Mouse (Mus musculus) kidney, embryonic 15.5 days (tissue): ENCODE measurements around the gene Timm8a2. TPM values are rescaled to one million over a fixed set of nuclear protein-coding genes. Genes with fewer than 3 reads are reported as not detected.
A peak's percentile ranks its signal among the peaks of the same experiment; 100 is the strongest.

Experiments used
- ATAC-seq: fragments of 200-750 bp; cut with Nextera tagmentation; replicated peaks from 2 replicates; pipeline ENCODE4 v1.8.0; 2017; ENCODE audit warnings: moderate TSS enrichment; ENCODE audit not compliant: low FRiP score
- H3K27ac ChIP-seq: fragments of 300-500 bp; sonication (generic); 2 replicates; pipeline ENCODE4 v1.5.1; 2015; ENCODE audit warnings: mild to moderate bottlenecking, inconsistent platforms
- H3K27me3 ChIP-seq: fragments of 300-500 bp; sonication (generic); 2 replicates; pipeline ENCODE4 v1.6.1; 2015; ENCODE audit warnings: inconsistent platforms
- H3K36me3 ChIP-seq: fragments of 300-500 bp; sonication (generic); 2 replicates; pipeline ENCODE4 v1.6.1; 2015; ENCODE audit warnings: inconsistent platforms
- H3K4me1 ChIP-seq: fragments of 300-500 bp; sonication (generic); 2 replicates; pipeline ENCODE4 v1.6.1; 2015; ENCODE audit warnings: inconsistent platforms
- H3K4me2 ChIP-seq: fragments of 300-500 bp; sonication (generic); 2 replicates; pipeline ENCODE4 v1.6.1; 2015; ENCODE audit warnings: moderate library complexity, mild to moderate bottlenecking, inconsistent platforms
- H3K4me3 ChIP-seq: fragments of 300-500 bp; sonication (generic); replicated peaks from 2 replicates; pipeline ENCODE4 v1.5.1; 2015; ENCODE audit warnings: mild to moderate bottlenecking, inconsistent platforms
- H3K9ac ChIP-seq: fragments of 300-500 bp; sonication (generic); 2 replicates; pipeline ENCODE4 v1.6.1; 2015; ENCODE audit warnings: mild to moderate bottlenecking, inconsistent platforms
- H3K9me3 ChIP-seq: fragments of 300-500 bp; sonication (generic); replicated peaks from 2 replicates; pipeline ENCODE4 v1.6.1; 2016; ENCODE audit warnings: inconsistent platforms
- WGBS: fragments of 180-500 bp; shearing (Covaris S2); methylation state at CpG from one replicate; pipeline ENCODE4 v1.1.7; 2015; ENCODE audit warnings: mixed read lengths; 5-methylcytosine and 5-hydroxymethylcytosine counted together
- polyA plus RNA-seq: library from polyadenylated mRNA; unstranded; fragments of >200 nt; fragmentation: Nextera tagmentation; extraction: Ambion mirVana; gene quantifications from 2 replicates; pipeline ENCODE4 v1.2.1, GENCODE M21; 2015

Gene Timm8a2
- polyA plus RNA-seq, 1 experiment from 2014 or later: not detected

- Histone ChIP-seq H3K36me3 (peaks cover 26% of the 10 kb centered on the region), H3K4me3 (no peak overlapping the region), H3K27me3 (no peaks in the 10 kb centered on the region), H3K9me3 (no peaks in the 10 kb centered on the region), H3K27ac (no peak overlapping the region), H3K4me1 (peaks cover 12% of the 10 kb centered on the region), H3K9ac (no peak overlapping the region), H3K4me2 (no peak overlapping the region)
- ATAC-seq: no peak
- WGBS: 91% methylated on average over 7 of the region's 7 CpGs
These were observed 39.5 kb upstream of the Timm8a2 start for GRCm38 (mm10) chr14:121994846-121995556.

GRCm38 (mm10) chr14:121995557-121995870 lies 39.0 kb upstream of the Timm8a2 start:
- Histone ChIP-seq H3K27me3 (no peaks in the 10 kb centered on the region), H3K4me2 (no peak overlapping the region), H3K36me3 (peaks cover 30% of the 10 kb centered on the region), H3K27ac (no peak overlapping the region), H3K4me1 (peaks cover 12% of the 10 kb centered on the region), H3K9me3 (no peaks in the 10 kb centered on the region), H3K4me3 (no peak overlapping the region), H3K9ac (no peak overlapping the region)
- no peak for ATAC-seq
- WGBS: 90% methylated on average over 1 of the region's 1 CpGs

GRCm38 (mm10) chr14:121996786-121997185 lies 37.7 kb upstream of the Timm8a2 start:
- Histone ChIP-seq H3K27me3 (no peaks in the 10 kb centered on the region), H3K36me3 (peaks cover 35% of the 10 kb centered on the region), H3K4me1 (peaks cover 13% of the 10 kb centered on the region), H3K9me3 (no peaks in the 10 kb centered on the region), H3K27ac (no peak overlapping the region), H3K4me3 (no peak overlapping the region), H3K4me2 (no peak overlapping the region), H3K9ac (no peak overlapping the region)
- WGBS: 80% methylated on average over 8 of the region's 8 CpGs
- ATAC-seq: no peak

- WGBS: 76% methylated on average over 8 of the region's 8 CpGs
- Histone ChIP-seq H3K4me1 (0 out of 2 replicates have a peak, but pooled peaks cover 5% of the 10 kb centered on the region), H3K27me3 (no peaks in the 10 kb centered on the region), H3K36me3 (peaks cover 33% of the 10 kb centered on the region), H3K4me2 (no peak overlapping the region), H3K4me3 (no peak overlapping the region), H3K9me3 (no peaks in the 10 kb centered on the region), H3K27ac (no peak overlapping the region), H3K9ac (no peak overlapping the region)
- no peak for ATAC-seq
These were observed 35.0 kb upstream of the Timm8a2 start for GRCm38 (mm10) chr14:121999455-121999854.

GRCm38 (mm10) chr14:122000346-122001105 lies 33.9 kb upstream of the Timm8a2 start:
- 0 out of 2 replicates have a peak, but pooled peaks cover 5% of the 10 kb centered on the region for H3K4me1 ChIP-seq
- ATAC-seq: no peak
- 87% methylated on average over 17 of the region's 17 CpGs for WGBS
- no peak overlapping the region for H3K4me2 ChIP-seq
- H3K36me3 ChIP-seq: peaks cover 26% of the 10 kb centered on the region
- no peaks in the 10 kb centered on the region for H3K9me3 ChIP-seq
- H3K27ac ChIP-seq: peak overlapping the region; percentile 13; the same call in 1 of the 2 replicates
- H3K4me3 ChIP-seq: no peak overlapping the region
- H3K9ac ChIP-seq: no peak overlapping the region
- no peaks in the 10 kb centered on the region for H3K27me3 ChIP-seq

GRCm38 (mm10) chr14:122002224-122002623 lies 32.2 kb upstream of the Timm8a2 start:
- no peaks in the 10 kb centered on the region for H3K27me3 ChIP-seq
- no peaks in the 10 kb centered on the region for H3K9me3 ChIP-seq
- 94% methylated on average over 7 of the region's 7 CpGs for WGBS
- H3K36me3 ChIP-seq: peaks cover 19% of the 10 kb centered on the region; the same call in 1 of the 2 replicates
- H3K27ac ChIP-seq: no peak overlapping the region
- H3K4me1 ChIP-seq: 0 out of 2 replicates have a peak, but pooled peaks cover 5% of the 10 kb centered on the region
- no peak overlapping the region for H3K4me2 ChIP-seq
- ATAC-seq: no peak
- no peak overlapping the region for H3K9ac ChIP-seq
- H3K4me3 ChIP-seq: no peak overlapping the region

- H3K9ac ChIP-seq: no peak overlapping the region
- H3K9me3 ChIP-seq: no peaks in the 10 kb centered on the region
- 0 out of 2 replicates have a peak, but pooled peaks cover 5% of the 10 kb centered on the region for H3K4me1 ChIP-seq
- H3K4me2 ChIP-seq: no peak overlapping the region
- H3K4me3 ChIP-seq: no peak overlapping the region
- H3K36me3 ChIP-seq: 0 out of 2 replicates have a peak, but pooled peaks cover 13% of the 10 kb centered on the region
- no peaks in the 10 kb centered on the region for H3K27me3 ChIP-seq
- no peak for ATAC-seq
- H3K27ac ChIP-seq: no peak overlapping the region
These were observed 30.7 kb upstream of the Timm8a2 start for GRCm38 (mm10) chr14:122003812-122004211.

- H3K4me3 ChIP-seq: no peak overlapping the region
- no peak overlapping the region for H3K9ac ChIP-seq
- peaks cover 16% of the 10 kb centered on the region for H3K4me1 ChIP-seq
- no peaks in the 10 kb centered on the region for H3K27me3 ChIP-seq
- H3K4me2 ChIP-seq: no peak overlapping the region
- ATAC-seq: no peak
- H3K27ac ChIP-seq: no peak overlapping the region
- no peaks in the 10 kb centered on the region for H3K9me3 ChIP-seq
- WGBS: 90% methylated on average over 4 of the region's 4 CpGs
- peaks cover 10% of the 10 kb centered on the region for H3K36me3 ChIP-seq
These were observed 26.2 kb upstream of the Timm8a2 start for GRCm38 (mm10) chr14:122008261-122008660.

GRCm38 (mm10) chr14:122009502-122009901 lies 25.0 kb upstream of the Timm8a2 start:
- H3K4me2 ChIP-seq: no peak overlapping the region
- no peak for ATAC-seq
- WGBS: 85% methylated on average over 13 of the region's 13 CpGs
- H3K4me1 ChIP-seq: peaks cover 26% of the 10 kb centered on the region
- no peak overlapping the region for H3K27ac ChIP-seq
- H3K36me3 ChIP-seq: peaks cover 10% of the 10 kb centered on the region
- no peaks in the 10 kb centered on the region for H3K9me3 ChIP-seq
- no peak overlapping the region for H3K4me3 ChIP-seq
- no peak overlapping the region for H3K9ac ChIP-seq
- H3K27me3 ChIP-seq: no peaks in the 10 kb centered on the region

GRCm38 (mm10) chr14:122010301-122010700 lies 24.2 kb upstream of the Timm8a2 start:
- peaks cover 14% of the 10 kb centered on the region for H3K36me3 ChIP-seq
- WGBS: 63% methylated on average over 7 of the region's 7 CpGs
- no peaks in the 10 kb centered on the region for H3K27me3 ChIP-seq
- H3K4me3 ChIP-seq: no peak overlapping the region
- H3K4me2 ChIP-seq: no peak overlapping the region
- H3K4me1 ChIP-seq: peaks cover 26% of the 10 kb centered on the region
- H3K9me3 ChIP-seq: no peaks in the 10 kb centered on the region
- H3K9ac ChIP-seq: no peak overlapping the region
- no peak overlapping the region for H3K27ac ChIP-seq
- ATAC-seq: no peak

GRCm38 (mm10) chr14:122011768-122012167 lies 22.7 kb upstream of the Timm8a2 start:
- peaks cover 26% of the 10 kb centered on the region for H3K4me1 ChIP-seq
- H3K4me2 ChIP-seq: no peak overlapping the region
- no peaks in the 10 kb centered on the region for H3K9me3 ChIP-seq
- no peaks in the 10 kb centered on the region for H3K27me3 ChIP-seq
- no peak overlapping the region for H3K9ac ChIP-seq
- H3K27ac ChIP-seq: peak overlapping the region; percentile 45
- H3K4me3 ChIP-seq: no peak overlapping the region
- H3K36me3 ChIP-seq: peaks cover 20% of the 10 kb centered on the region
- no peak for ATAC-seq
- 88% methylated on average over 8 of the region's 8 CpGs for WGBS

- peak overlapping the region; percentile 45 for H3K27ac ChIP-seq
- no peak overlapping the region; the same call in 1 of the 2 replicates for H3K4me2 ChIP-seq
- no peaks in the 10 kb centered on the region for H3K27me3 ChIP-seq
- H3K4me1 ChIP-seq: peaks cover 26% of the 10 kb centered on the region
- H3K36me3 ChIP-seq: peaks cover 20% of the 10 kb centered on the region
- no peak overlapping the region for H3K4me3 ChIP-seq
- 48% methylated on average over 5 of the region's 5 CpGs for WGBS
- H3K9me3 ChIP-seq: no peaks in the 10 kb centered on the region
- no peak overlapping the region for H3K9ac ChIP-seq
- ATAC-seq: no peak
These were observed 22.3 kb upstream of the Timm8a2 start for GRCm38 (mm10) chr14:122012193-122012592.
